Mouse (Mus musculus): ENCODE results near the gene Zmynd10. TPM values are rescaled to one million over a fixed set of nuclear protein-coding genes. Genes with fewer than 3 reads are reported as not detected.

Zmynd10 gene
- polyA plus RNA-seq, 1 experiment from 2014 or later: 0.95 TPM

DNA sequence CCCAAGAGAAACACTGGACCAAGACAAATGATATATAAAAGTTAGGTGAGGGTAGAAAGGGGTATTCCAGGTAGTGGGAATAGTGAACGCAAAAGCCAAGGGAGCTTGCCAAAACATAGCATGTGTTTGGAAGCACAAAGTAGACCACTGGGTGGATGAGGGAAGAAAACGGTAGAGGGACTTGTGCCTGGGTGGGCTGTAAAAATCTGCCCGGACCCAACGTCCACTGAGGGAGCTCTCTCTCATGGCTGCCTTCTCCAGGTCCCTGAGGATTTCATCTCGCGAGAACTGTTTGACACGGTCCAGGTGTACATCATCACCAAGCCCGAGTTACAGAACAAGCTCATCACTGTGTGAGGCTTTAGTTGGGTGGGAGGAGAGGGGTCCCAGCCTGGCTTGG lies 4.4 kb upstream of the Zmynd10 start:
- no peak for ATAC-seq (ENCODE audit: insufficient number of reproducible peaks, low FRiP score, low TSS enrichment, low read depth)
- DNase-seq (ENCODE audit: low spot score): no peak
- peaks cover 26% of the 10 kb centered on the region for H3K4me1 ChIP-seq (ENCODE audit: control insufficient read depth, insufficient read depth, low read length)

GRCm38 (mm10) chr9:107543299-107543698 lies 3.8 kb upstream of the Zmynd10 start:
- no peak for ATAC-seq (ENCODE audit: insufficient number of reproducible peaks, low FRiP score, low TSS enrichment, low read depth)
- peaks cover 26% of the 10 kb centered on the region for H3K4me1 ChIP-seq (ENCODE audit: control insufficient read depth, insufficient read depth, low read length)
- H3K9ac ChIP-seq (ENCODE audit: low read length): no peak overlapping the region
- no peak overlapping the region for H3K27ac ChIP-seq (replicated peaks; ENCODE audit: low read depth, low read length)
- peaks cover 21% of the 10 kb centered on the region for H3K36me3 ChIP-seq (ENCODE audit: control insufficient read depth, insufficient read depth, low read length)
- DNase-seq (ENCODE audit: low spot score): no peak
- no peaks in the 10 kb centered on the region for H3K27me3 ChIP-seq (ENCODE audit: control insufficient read depth, insufficient read depth, low read length)
- H3K4me2 ChIP-seq (ENCODE audit: low read depth, severe bottlenecking): peak overlapping the region; percentile 94; the same call in 1 of the 2 replicates
- WGBS: 87% methylated on average over 11 of the region's 11 CpGs
- no peak overlapping the region for H3K4me3 ChIP-seq (ENCODE audit: low read depth, low read length)
- H3K9me3 ChIP-seq (ENCODE audit: control insufficient read depth, low read length): no peaks in the 10 kb centered on the region

More for the DNA sequence above, 4.4 kb upstream of the Zmynd10 start:
- no peaks in the 10 kb centered on the region for H3K27me3 ChIP-seq (ENCODE audit: control insufficient read depth, insufficient read depth, low read length)
- no peaks in the 10 kb centered on the region for H3K9me3 ChIP-seq (ENCODE audit: control insufficient read depth, low read length)
- no peak overlapping the region for H3K9ac ChIP-seq (ENCODE audit: low read length)
- H3K36me3 ChIP-seq (ENCODE audit: control insufficient read depth, insufficient read depth, low read length): peaks cover 26% of the 10 kb centered on the region
- no peak overlapping the region for H3K27ac ChIP-seq (replicated peaks; ENCODE audit: low read depth, low read length)
- 45% methylated on average over 8 of the region's 8 CpGs for WGBS
- H3K4me2 ChIP-seq (ENCODE audit: low read depth, severe bottlenecking): peak overlapping the region; percentile 94
- H3K4me3 ChIP-seq (ENCODE audit: low read depth, low read length): peak overlapping the region; percentile 53

DNA sequence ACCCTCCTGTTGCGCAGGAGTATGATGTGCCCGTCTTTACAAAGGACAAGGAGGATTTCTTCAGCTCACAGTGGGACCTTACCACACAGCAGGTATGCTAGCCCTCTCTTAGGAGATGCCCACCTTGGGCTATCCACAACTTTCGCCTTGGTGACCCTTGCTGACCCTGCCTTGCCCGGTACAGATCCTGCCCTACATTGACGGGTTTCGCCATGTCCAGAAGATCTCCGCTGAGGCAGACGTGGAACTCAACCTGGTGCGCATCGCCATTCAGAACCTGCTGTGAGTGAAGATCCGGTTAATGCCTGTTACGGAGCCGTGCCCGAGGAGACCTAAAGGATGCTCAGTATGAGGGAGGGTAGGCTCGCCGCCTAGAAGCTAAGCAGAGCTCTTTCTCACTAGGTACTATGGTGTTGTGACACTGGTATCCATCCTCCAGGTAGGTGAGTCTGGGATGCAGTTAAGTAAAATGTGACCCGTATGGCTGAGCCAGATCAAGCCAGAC lies 2.9 kb upstream of the Zmynd10 start:
- no peaks in the 10 kb centered on the region for H3K27me3 ChIP-seq (ENCODE audit: control insufficient read depth, insufficient read depth, low read length)
- peaks cover 11% of the 10 kb centered on the region for H3K36me3 ChIP-seq (ENCODE audit: control insufficient read depth, insufficient read depth, low read length)
- peaks cover 26% of the 10 kb centered on the region for H3K4me1 ChIP-seq (ENCODE audit: control insufficient read depth, insufficient read depth, low read length)
- no peak overlapping the region for H3K4me2 ChIP-seq (ENCODE audit: low read depth, severe bottlenecking)
- DNase-seq (ENCODE audit: low spot score): no peak
- no peaks in the 10 kb centered on the region for H3K9me3 ChIP-seq (ENCODE audit: control insufficient read depth, low read length)
- ATAC-seq (ENCODE audit: insufficient number of reproducible peaks, low FRiP score, low TSS enrichment, low read depth): no peak
- H3K9ac ChIP-seq (ENCODE audit: low read length): no peak overlapping the region
- no peak overlapping the region for H3K4me3 ChIP-seq (ENCODE audit: low read depth, low read length)
- WGBS: 95% methylated on average over 17 of the region's 17 CpGs
- no peak overlapping the region for H3K27ac ChIP-seq (replicated peaks; ENCODE audit: low read depth, low read length)

GRCm38 (mm10) chr9:107544729-107545128 lies 2.4 kb upstream of the Zmynd10 start:
- H3K36me3 ChIP-seq (ENCODE audit: control insufficient read depth, insufficient read depth, low read length): peaks cover 8% of the 10 kb centered on the region
- no peak overlapping the region for H3K4me2 ChIP-seq (ENCODE audit: low read depth, severe bottlenecking)
- no peak overlapping the region for H3K4me3 ChIP-seq (ENCODE audit: low read depth, low read length)
- no peaks in the 10 kb centered on the region for H3K27me3 ChIP-seq (ENCODE audit: control insufficient read depth, insufficient read depth, low read length)
- H3K27ac ChIP-seq (replicated peaks; ENCODE audit: low read depth, low read length): no peak overlapping the region
- DNase-seq (ENCODE audit: low spot score) (no peak), ATAC-seq (ENCODE audit: insufficient number of reproducible peaks, low FRiP score, low TSS enrichment, low read depth) (no peak)
- 95% methylated on average over 12 of the region's 12 CpGs for WGBS
- H3K9ac ChIP-seq (ENCODE audit: low read length): no peak overlapping the region
- peaks cover 26% of the 10 kb centered on the region for H3K4me1 ChIP-seq (ENCODE audit: control insufficient read depth, insufficient read depth, low read length)
- H3K9me3 ChIP-seq (ENCODE audit: control insufficient read depth, low read length): no peaks in the 10 kb centered on the region

- H3K27ac ChIP-seq (replicated peaks; ENCODE audit: low read depth, low read length): no peak overlapping the region
- H3K4me2 ChIP-seq (ENCODE audit: low read depth, severe bottlenecking): no peak overlapping the region
- no peak for DNase-seq (ENCODE audit: low spot score)
- peaks cover 5% of the 10 kb centered on the region; the same call in 1 of the 2 replicates for H3K36me3 ChIP-seq (ENCODE audit: control insufficient read depth, insufficient read depth, low read length)
- no peaks in the 10 kb centered on the region for H3K9me3 ChIP-seq (ENCODE audit: control insufficient read depth, low read length)
- no peaks in the 10 kb centered on the region for H3K27me3 ChIP-seq (ENCODE audit: control insufficient read depth, insufficient read depth, low read length)
- no peak overlapping the region for H3K4me3 ChIP-seq (ENCODE audit: low read depth, low read length)
- 83% methylated on average over 10 of the region's 10 CpGs for WGBS
- peaks cover 26% of the 10 kb centered on the region for H3K4me1 ChIP-seq (ENCODE audit: control insufficient read depth, insufficient read depth, low read length)
- ATAC-seq (ENCODE audit: insufficient number of reproducible peaks, low FRiP score, low TSS enrichment, low read depth): no peak
- no peak overlapping the region for H3K9ac ChIP-seq (ENCODE audit: low read length)
Observed at GRCm38 (mm10) chr9:107545199-107545598, 1.9 kb upstream of the Zmynd10 start.

GRCm38 (mm10) chr9:107545602-107546001 lies 1.5 kb upstream of the Zmynd10 start:
- Histone ChIP-seq H3K36me3 (ENCODE audit: control insufficient read depth, insufficient read depth, low read length) (peaks cover 5% of the 10 kb centered on the region; the same call in 1 of the 2 replicates), H3K27ac (replicated peaks; ENCODE audit: low read depth, low read length) (no peak overlapping the region), H3K4me2 (ENCODE audit: low read depth, severe bottlenecking) (no peak overlapping the region), H3K27me3 (ENCODE audit: control insufficient read depth, insufficient read depth, low read length) (no peaks in the 10 kb centered on the region), H3K9me3 (ENCODE audit: control insufficient read depth, low read length) (no peaks in the 10 kb centered on the region), H3K9ac (ENCODE audit: low read length) (no peak overlapping the region), H3K4me3 (ENCODE audit: low read depth, low read length) (no peak overlapping the region), H3K4me1 (ENCODE audit: control insufficient read depth, insufficient read depth, low read length) (peaks cover 29% of the 10 kb centered on the region)
- ATAC-seq (ENCODE audit: insufficient number of reproducible peaks, low FRiP score, low TSS enrichment, low read depth): no peak
- peak; percentile 89 for DNase-seq (ENCODE audit: low spot score)
- WGBS: 3% methylated on average over 3 of the region's 3 CpGs

DNA sequence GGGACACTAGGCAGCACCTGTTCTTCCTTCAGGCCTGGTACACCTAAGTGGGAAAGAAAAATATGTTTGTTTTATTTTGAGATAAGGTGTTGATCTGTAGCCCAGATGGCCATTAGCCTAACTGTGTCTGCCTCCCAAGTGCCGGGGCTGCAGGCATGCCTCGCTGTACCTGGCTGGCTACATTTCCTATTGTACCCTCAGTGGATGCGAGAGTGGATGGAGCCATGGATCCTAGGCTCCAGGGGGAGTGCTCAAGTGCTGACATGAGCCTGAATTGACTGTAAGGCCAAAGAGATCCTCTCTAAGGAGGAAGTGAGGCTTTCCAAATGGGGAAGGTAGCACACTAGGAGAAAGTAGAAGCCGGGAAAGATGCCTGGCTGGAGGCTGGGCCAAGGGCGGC lies 859 bp downstream of the Zmynd10 start:
- Histone ChIP-seq H3K27me3 (ENCODE audit: control insufficient read depth, insufficient read depth, low read length) (no peaks in the 10 kb centered on the region), H3K4me2 (ENCODE audit: low read depth, severe bottlenecking) (no peak overlapping the region), H3K27ac (replicated peaks; ENCODE audit: low read depth, low read length) (no peak overlapping the region), H3K9me3 (ENCODE audit: control insufficient read depth, low read length) (no peaks in the 10 kb centered on the region), H3K36me3 (ENCODE audit: control insufficient read depth, insufficient read depth, low read length) (peaks cover 5% of the 10 kb centered on the region; the same call in 1 of the 2 replicates), H3K4me1 (ENCODE audit: control insufficient read depth, insufficient read depth, low read length) (peaks cover 41% of the 10 kb centered on the region), H3K9ac (ENCODE audit: low read length) (no peak overlapping the region), H3K4me3 (ENCODE audit: low read depth, low read length) (no peak overlapping the region)
- 84% methylated on average over 5 of the region's 5 CpGs for WGBS
- DNase-seq (ENCODE audit: low spot score) (no peak), ATAC-seq (ENCODE audit: insufficient number of reproducible peaks, low FRiP score, low TSS enrichment, low read depth) (no peak)

DNA sequence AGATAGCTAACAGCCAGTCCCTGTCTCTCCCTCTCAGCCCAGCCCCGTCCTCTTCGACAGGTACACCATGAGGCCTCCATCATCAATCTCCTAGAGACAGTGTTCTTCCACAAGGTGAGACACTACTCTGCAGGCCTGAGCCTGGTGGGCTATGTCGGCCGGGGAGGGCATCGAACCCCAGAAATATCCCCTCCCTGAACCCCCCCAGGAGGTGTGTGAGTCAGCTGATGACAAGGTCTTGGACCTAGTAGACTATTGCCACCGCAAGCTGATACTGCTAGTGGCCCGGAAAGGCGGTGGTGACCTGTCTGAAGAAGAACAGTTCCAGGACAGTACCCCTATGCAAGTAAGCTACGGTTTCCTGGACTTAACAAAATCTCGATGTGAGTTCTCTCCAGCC lies 1.7 kb downstream of the Zmynd10 start:
- WGBS: 89% methylated on average over 10 of the region's 10 CpGs
- no peak overlapping the region for H3K4me2 ChIP-seq (ENCODE audit: low read depth, severe bottlenecking)
- no peak for DNase-seq (ENCODE audit: low spot score)
- H3K27ac ChIP-seq (replicated peaks; ENCODE audit: low read depth, low read length): no peak overlapping the region
- no peak for ATAC-seq (ENCODE audit: insufficient number of reproducible peaks, low FRiP score, low TSS enrichment, low read depth)
- H3K4me1 ChIP-seq (ENCODE audit: control insufficient read depth, insufficient read depth, low read length): peaks cover 45% of the 10 kb centered on the region
- H3K9ac ChIP-seq (ENCODE audit: low read length): no peak overlapping the region
- peaks cover 5% of the 10 kb centered on the region; the same call in 1 of the 2 replicates for H3K36me3 ChIP-seq (ENCODE audit: control insufficient read depth, insufficient read depth, low read length)
- no peaks in the 10 kb centered on the region for H3K27me3 ChIP-seq (ENCODE audit: control insufficient read depth, insufficient read depth, low read length)
- H3K4me3 ChIP-seq (ENCODE audit: low read depth, low read length): no peak overlapping the region
- no peaks in the 10 kb centered on the region for H3K9me3 ChIP-seq (ENCODE audit: control insufficient read depth, low read length)

All from limb, embryonic 11.5 days (tissue).